Comparison of ENCODE assay signal across 11 mouse cellular contexts in the genomic region with DNA sequence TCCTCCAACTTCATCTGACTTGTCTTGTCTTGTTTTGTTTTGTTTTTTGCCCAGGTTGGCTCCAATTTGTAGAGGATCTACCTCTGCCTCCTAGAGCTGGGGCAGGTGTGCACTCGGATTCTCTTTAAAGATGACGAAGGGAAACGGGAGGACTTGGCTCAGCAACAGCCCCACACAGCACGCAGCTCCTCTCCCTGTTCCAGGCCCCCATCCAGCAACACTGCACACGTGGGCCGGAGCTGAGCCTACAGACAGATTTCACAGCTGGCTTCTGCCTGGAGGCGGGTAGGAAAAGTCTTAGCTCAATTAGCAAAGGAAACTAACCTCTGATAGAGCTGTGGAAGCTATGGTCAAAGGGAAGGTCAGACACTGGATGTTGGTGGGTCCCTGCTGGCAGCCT. TPM values are rescaled to one million over a fixed set of nuclear protein-coding genes. Genes with fewer than 3 reads are reported as not detected.
DNase-seq lines count a peak whose midpoint lies in the region; ATAC-seq lines count a peak whose summit lies in the region.
"Had no signal": no experiment of that assay in that cellular context is flagged by ENCODE, and none has a peak within 500 bp of the region (broad histone marks: within the 10 kb centered on the region; RNA-seq: fewer than 3 reads in every experiment).

No protein-coding gene starts in this region.

- H3K9ac ChIP-seq in embryonic facial prominence, embryonic 15.5 days = no peak overlapping the region
- no peak overlapping the region for H3K9ac ChIP-seq in liver, embryonic 11.5 days (ENCODE audit: low read depth, low read length)

- H3K4me2 ChIP-seq in embryonic facial prominence, embryonic 15.5 days (replicated peaks) = no peak overlapping the region
- no peak overlapping the region for H3K4me2 ChIP-seq in liver, embryonic 11.5 days

- no peak overlapping the region; the same call in 1 of the 2 replicates for H3K27ac ChIP-seq in embryonic facial prominence, embryonic 15.5 days (replicated peaks)
- H3K27ac ChIP-seq in liver, embryonic 11.5 days (ENCODE audit: low read depth, low read length) = no peak overlapping the region
- H3K27ac ChIP-seq: hindbrain, postnatal 0 days had no signal

- intact Hi-C loops in left cerebral cortex, postnatal 4 days (cut with DNase I) = no loop called here

- no peaks in the 10 kb centered on the region for H3K9me3 ChIP-seq in embryonic facial prominence, embryonic 15.5 days (replicated peaks)
- H3K9me3 ChIP-seq in liver, embryonic 11.5 days (ENCODE audit: control insufficient read depth, low read length) = no peaks in the 10 kb centered on the region

- no peaks in the 10 kb centered on the region for H3K27me3 ChIP-seq in embryonic facial prominence, embryonic 15.5 days
- H3K27me3 ChIP-seq in liver, embryonic 11.5 days (replicated peaks; ENCODE audit: control insufficient read depth, insufficient read depth, low read length) = no peaks in the 10 kb centered on the region

- H3K36me3 ChIP-seq in embryonic facial prominence, embryonic 15.5 days = no peaks in the 10 kb centered on the region
- H3K36me3 ChIP-seq in liver, embryonic 11.5 days (ENCODE audit: control insufficient read depth, insufficient read depth, low read length) = no peaks in the 10 kb centered on the region

- no peak overlapping the region for H3K4me3 ChIP-seq in embryonic facial prominence, embryonic 15.5 days (replicated peaks)
- H3K4me3 ChIP-seq in liver, embryonic 11.5 days (ENCODE audit: low read depth, low read length) = no peak overlapping the region

- H3K4me1 ChIP-seq in embryonic facial prominence, embryonic 15.5 days = 0 out of 2 replicates have a peak, but pooled peaks cover 5% of the 10 kb centered on the region
- no peaks in the 10 kb centered on the region for H3K4me1 ChIP-seq in liver, embryonic 11.5 days (replicated peaks; ENCODE audit: control insufficient read depth, insufficient read depth, low read length)

- WGBS in embryonic facial prominence, embryonic 15.5 days = 39% methylated on average over 7 of the region's 7 CpGs
- WGBS in liver, embryonic 11.5 days = 80% methylated on average over 7 of the region's 7 CpGs

- peak; percentile 70 for ATAC-seq in embryonic facial prominence, embryonic 15.5 days (ENCODE audit: insufficient number of reproducible peaks, low FRiP score, low TSS enrichment, low read depth)
- ATAC-seq in erythroid progenitor cell, adult 5-6 weeks (replicated peaks; ENCODE audit: low FRiP score, poor library complexity, severe bottlenecking) = no peak
- ATAC-seq in activated CD4-positive, CD25-positive, alpha-beta regulatory T cell, adult 4 months = no peak
- ATAC-seq in liver, embryonic 11.5 days (replicated peaks; ENCODE audit: low FRiP score) = no peak
- ATAC-seq: hindbrain, postnatal 0 days had no signal

- DNase-seq in frontal cortex, postnatal 36 days (ENCODE audit: low spot score in 2 of 2) = peak; percentile 81 to 85
- DNase-seq in heart, postnatal 4 days = peak; percentile 59
- peak; percentile 19 for DNase-seq in left cerebral cortex, postnatal 4 days
- DNase-seq in embryo, embryonic 9.5 days (ENCODE audit: extremely low spot score) = no peak
- no peak for DNase-seq in liver, embryonic 11.5 days (ENCODE audit: low spot score)
- DNase-seq: adrenal gland, postnatal 14 days; cerebellum, adult 2 months had no signal

RNA-seq across cellular contexts. Expression of a gene that starts 17.4 kb away (rescaled TPM):
- polyA plus RNA-seq in embryonic facial prominence, embryonic 15.5 days (2015; fragmentation: Nextera tagmentation; extraction: Ambion mirVana) = 35.2 and 37.2 TPM in 2 replicates
- 100 to 1,000 TPM; 213 to 221 TPM for total RNA-seq in heart, postnatal 4 days (2021)
- total RNA-seq in left cerebral cortex, postnatal 4 days (2021) = 10 to 100 TPM; 32.4 to 33.4 TPM
- not detected in 2 replicates for total RNA-seq in erythroid progenitor cell, adult 5-6 weeks (2015; ENCODE audit: low replicate concordance)
- total RNA-seq in erythroid progenitor cell, adult 5-6 weeks (2017; ENCODE audit: low replicate concordance) = not detected in 2 replicates
- polyA plus RNA-seq in activated CD4-positive, CD25-positive, alpha-beta regulatory T cell, adult 4 months (2017; shearing (Covaris generic)) = 1 to 10 TPM in 1 of 2 experiments, under 1 TPM in 1; 0.56 to 1.5 TPM
- 4.4 and 4.6 TPM in 2 replicates for polyA plus RNA-seq in liver, embryonic 11.5 days (2014; fragmentation: Nextera tagmentation; extraction: Ambion mirVana)

RNA-seq across cellular contexts. Expression of a gene that starts 18.4 kb away (rescaled TPM):
- 116 and 121 TPM in 2 replicates for polyA plus RNA-seq in embryonic facial prominence, embryonic 15.5 days (2015; fragmentation: Nextera tagmentation; extraction: Ambion mirVana)
- 100 to 1,000 TPM; 120 to 130 TPM for total RNA-seq in heart, postnatal 4 days (2021)
- total RNA-seq in left cerebral cortex, postnatal 4 days (2021) = 100 to 1,000 TPM; 131 to 140 TPM
- 18.4 and 20.2 TPM in 2 replicates for total RNA-seq in erythroid progenitor cell, adult 5-6 weeks (2015; ENCODE audit: low replicate concordance)
- total RNA-seq in erythroid progenitor cell, adult 5-6 weeks (2017; ENCODE audit: low replicate concordance) = 11.6 and 22.6 TPM in 2 replicates
- 10 to 100 TPM; 81.4 to 85.5 TPM for polyA plus RNA-seq in activated CD4-positive, CD25-positive, alpha-beta regulatory T cell, adult 4 months (2017; shearing (Covaris generic))
- 77.9 and 78.0 TPM in 2 replicates for polyA plus RNA-seq in liver, embryonic 11.5 days (2014; fragmentation: Nextera tagmentation; extraction: Ambion mirVana)

RNA-seq across cellular contexts. Expression of a gene that starts 41.2 kb away (rescaled TPM):
- 18.4 and 20.4 TPM in 2 replicates for polyA plus RNA-seq in embryonic facial prominence, embryonic 15.5 days (2015; fragmentation: Nextera tagmentation; extraction: Ambion mirVana)
- total RNA-seq in heart, postnatal 4 days (2021) = 1 to 10 TPM; 8.6 TPM
- total RNA-seq in left cerebral cortex, postnatal 4 days (2021) = 10 to 100 TPM; 13.3 to 13.8 TPM
- total RNA-seq in erythroid progenitor cell, adult 5-6 weeks (2015; ENCODE audit: low replicate concordance) = 5.4 and 6.8 TPM in 2 replicates
- 7.3 and 8.7 TPM in 2 replicates for total RNA-seq in erythroid progenitor cell, adult 5-6 weeks (2017; ENCODE audit: low replicate concordance)
- 1 to 10 TPM; 4.9 to 5.8 TPM for polyA plus RNA-seq in activated CD4-positive, CD25-positive, alpha-beta regulatory T cell, adult 4 months (2017; shearing (Covaris generic))
- 16.4 and 17.7 TPM in 2 replicates for polyA plus RNA-seq in liver, embryonic 11.5 days (2014; fragmentation: Nextera tagmentation; extraction: Ambion mirVana)

RNA-seq across cellular contexts. Expression of a gene that starts 57.2 kb away (rescaled TPM):
- polyA plus RNA-seq in embryonic facial prominence, embryonic 15.5 days (2015; fragmentation: Nextera tagmentation; extraction: Ambion mirVana) = 0.27 and 0.28 TPM in 2 replicates
- total RNA-seq in heart, postnatal 4 days (2021) = 1 to 10 TPM; 2.1 to 2.4 TPM
- total RNA-seq in left cerebral cortex, postnatal 4 days (2021) = 10 to 100 TPM; 21.6 to 23.4 TPM
- total RNA-seq in erythroid progenitor cell, adult 5-6 weeks (2015; ENCODE audit: low replicate concordance) = 8.3 TPM in 1 of 2 replicates, not detected in the other
- 0.51 TPM in 1 of 2 replicates, not detected in the other for total RNA-seq in erythroid progenitor cell, adult 5-6 weeks (2017; ENCODE audit: low replicate concordance)
- not detected for polyA plus RNA-seq in activated CD4-positive, CD25-positive, alpha-beta regulatory T cell, adult 4 months (2017; shearing (Covaris generic))
- polyA plus RNA-seq in liver, embryonic 11.5 days (2014; fragmentation: Nextera tagmentation; extraction: Ambion mirVana) = not detected in 2 replicates

Comparison
In these comparisons a context has a peak if more than half of its experiments do, and no peak if none do; other contexts are left out.
1. DNase-seq: peak in frontal cortex, postnatal 36 days (2 of 2), heart, postnatal 4 days (single experiment) and left cerebral cortex, postnatal 4 days (single experiment); none in embryo, embryonic 9.5 days (single experiment) and liver, embryonic 11.5 days (single experiment).
2. RNA of a gene that starts 17.4 kb away (total RNA-seq): 213 to 221 TPM in heart, postnatal 4 days and 32.4 to 33.4 TPM in left cerebral cortex, postnatal 4 days; not detected in erythroid progenitor cell, adult 5-6 weeks; every median in the first group is over 10 times any median in the second.
3. RNA of a gene that starts 18.4 kb away (total RNA-seq): 131 to 140 TPM in left cerebral cortex, postnatal 4 days and 120 to 130 TPM in heart, postnatal 4 days; 11.6 to 22.6 TPM in erythroid progenitor cell, adult 5-6 weeks; every median in the first group is over 4 times any median in the second.